Mouse (Mus musculus): ENCODE results near the gene Plekhh2. TPM values are rescaled to one million over a fixed set of nuclear protein-coding genes. Genes with fewer than 3 reads are reported as not detected.
A peak's percentile ranks its signal among the peaks of the same experiment; 100 is the strongest.

Gene Plekhh2
- 26.9 and 37.7 TPM in 2 replicates for polyA plus RNA-seq (2011; ENCODE audit: insufficient read length, low read depth, missing spikeins)

- Histone ChIP-seq H3K4me3 (ENCODE audit: insufficient read depth, low read length) (peak within 1 kb of the TSS; percentile 65), H3K27ac (ENCODE audit: insufficient read depth, low read length) (peak within 1 kb of the TSS; percentile 95), H3K4me1 (ENCODE audit: control insufficient read depth, insufficient read depth, low read length) (peaks cover 10% of the 10 kb centered on the region)
- TF ChIP-seq POLR2A (IDR thresholded peaks at IDR 0.05; ENCODE audit: low read depth, low read length) (peak; percentile 74), CTCF (IDR thresholded peaks at IDR 0.05; ENCODE audit: borderline replicate concordance, insufficient read depth, low read length) (no peak)
Measured at GRCm38 (mm10) chr17:84511682-84512515, at the start of gene Plekhh2. Gene Plekhh2, plus strand, starts transcription at chr17:84511895.

GRCm38 (mm10) chr17:84465753-84466608 lies 45.7 kb upstream of the Plekhh2 start, which contains the start of gene Thada:
Gene Thada, minus strand, starts transcription at chr17:84466205.
- TF ChIP-seq POLR2A (IDR thresholded peaks at IDR 0.05; ENCODE audit: low read depth, low read length) (peak; percentile 82), CTCF (IDR thresholded peaks at IDR 0.05; ENCODE audit: borderline replicate concordance, insufficient read depth, low read length) (no peak)
- H3K27ac ChIP-seq (ENCODE audit: insufficient read depth, low read length) = no peak within 1 kb of the TSS
- no peaks in the 10 kb centered on the region for H3K4me1 ChIP-seq (ENCODE audit: control insufficient read depth, insufficient read depth, low read length)
- peak within 1 kb of the TSS; percentile 83 for H3K4me3 ChIP-seq (ENCODE audit: insufficient read depth, low read length)

GRCm38 (mm10) chr17:84474312-84474711 lies 37.4 kb upstream of the Plekhh2 start:
- no peak overlapping the region for H3K4me3 ChIP-seq (ENCODE audit: insufficient read depth, low read length)
- no peaks in the 10 kb centered on the region for H3K4me1 ChIP-seq (ENCODE audit: control insufficient read depth, insufficient read depth, low read length)
- no peak overlapping the region for H3K27ac ChIP-seq (ENCODE audit: insufficient read depth, low read length)
- no peak for TF ChIP-seq POLR2A (IDR thresholded peaks at IDR 0.05; ENCODE audit: low read depth, low read length)
- TF ChIP-seq CTCF (IDR thresholded peaks at IDR 0.05; ENCODE audit: borderline replicate concordance, insufficient read depth, low read length) = no peak

- Histone ChIP-seq H3K4me1 (ENCODE audit: control insufficient read depth, insufficient read depth, low read length) (no peaks in the 10 kb centered on the region), H3K27ac (ENCODE audit: insufficient read depth, low read length) (no peak overlapping the region), H3K4me3 (ENCODE audit: insufficient read depth, low read length) (no peak overlapping the region)
- TF ChIP-seq POLR2A (IDR thresholded peaks at IDR 0.05; ENCODE audit: low read depth, low read length) (no peak), CTCF (IDR thresholded peaks at IDR 0.05; ENCODE audit: borderline replicate concordance, insufficient read depth, low read length) (no peak)
Measured at GRCm38 (mm10) chr17:84477176-84477575, 34.5 kb upstream of the Plekhh2 start.

- H3K4me1 ChIP-seq (ENCODE audit: control insufficient read depth, insufficient read depth, low read length) = no peaks in the 10 kb centered on the region
Measured at GRCm38 (mm10) chr17:84478276-84478675, 33.4 kb upstream of the Plekhh2 start.

GRCm38 (mm10) chr17:84480464-84481355 lies 31.0 kb upstream of the Plekhh2 start:
- no peak overlapping the region for H3K4me3 ChIP-seq (ENCODE audit: insufficient read depth, low read length)
- H3K4me1 ChIP-seq (ENCODE audit: control insufficient read depth, insufficient read depth, low read length) = no peaks in the 10 kb centered on the region
- no peak overlapping the region for H3K27ac ChIP-seq (ENCODE audit: insufficient read depth, low read length)
- no peak for TF ChIP-seq POLR2A (IDR thresholded peaks at IDR 0.05; ENCODE audit: low read depth, low read length)
- TF ChIP-seq CTCF (IDR thresholded peaks at IDR 0.05; ENCODE audit: borderline replicate concordance, insufficient read depth, low read length) = no peak

More at GRCm38 (mm10) chr17:84478276-84478675, 33.4 kb upstream of the Plekhh2 start:
- H3K4me3 ChIP-seq (ENCODE audit: insufficient read depth, low read length) = no peak overlapping the region
- H3K27ac ChIP-seq (ENCODE audit: insufficient read depth, low read length) = no peak overlapping the region
- no peak for TF ChIP-seq CTCF (IDR thresholded peaks at IDR 0.05; ENCODE audit: borderline replicate concordance, insufficient read depth, low read length)
- TF ChIP-seq POLR2A (IDR thresholded peaks at IDR 0.05; ENCODE audit: low read depth, low read length) = no peak

- Histone ChIP-seq H3K27ac (ENCODE audit: insufficient read depth, low read length) (no peak overlapping the region), H3K4me1 (ENCODE audit: control insufficient read depth, insufficient read depth, low read length) (no peaks in the 10 kb centered on the region), H3K4me3 (ENCODE audit: insufficient read depth, low read length) (no peak overlapping the region)
- no peak for TF ChIP-seq POLR2A (IDR thresholded peaks at IDR 0.05; ENCODE audit: low read depth, low read length)
- no peak for TF ChIP-seq CTCF (IDR thresholded peaks at IDR 0.05; ENCODE audit: borderline replicate concordance, insufficient read depth, low read length)
Measured at GRCm38 (mm10) chr17:84482831-84483230, 28.9 kb upstream of the Plekhh2 start.

- no peaks in the 10 kb centered on the region for H3K4me1 ChIP-seq (ENCODE audit: control insufficient read depth, insufficient read depth, low read length)
- no peak overlapping the region for H3K27ac ChIP-seq (ENCODE audit: insufficient read depth, low read length)
- no peak for TF ChIP-seq CTCF (IDR thresholded peaks at IDR 0.05; ENCODE audit: borderline replicate concordance, insufficient read depth, low read length)
- no peak for TF ChIP-seq POLR2A (IDR thresholded peaks at IDR 0.05; ENCODE audit: low read depth, low read length)
- no peak overlapping the region for H3K4me3 ChIP-seq (ENCODE audit: insufficient read depth, low read length)
Measured at GRCm38 (mm10) chr17:84483673-84484320, 27.9 kb upstream of the Plekhh2 start.
